8 mouse cellular contexts compared by ENCODE assay signal in the genomic region with DNA sequence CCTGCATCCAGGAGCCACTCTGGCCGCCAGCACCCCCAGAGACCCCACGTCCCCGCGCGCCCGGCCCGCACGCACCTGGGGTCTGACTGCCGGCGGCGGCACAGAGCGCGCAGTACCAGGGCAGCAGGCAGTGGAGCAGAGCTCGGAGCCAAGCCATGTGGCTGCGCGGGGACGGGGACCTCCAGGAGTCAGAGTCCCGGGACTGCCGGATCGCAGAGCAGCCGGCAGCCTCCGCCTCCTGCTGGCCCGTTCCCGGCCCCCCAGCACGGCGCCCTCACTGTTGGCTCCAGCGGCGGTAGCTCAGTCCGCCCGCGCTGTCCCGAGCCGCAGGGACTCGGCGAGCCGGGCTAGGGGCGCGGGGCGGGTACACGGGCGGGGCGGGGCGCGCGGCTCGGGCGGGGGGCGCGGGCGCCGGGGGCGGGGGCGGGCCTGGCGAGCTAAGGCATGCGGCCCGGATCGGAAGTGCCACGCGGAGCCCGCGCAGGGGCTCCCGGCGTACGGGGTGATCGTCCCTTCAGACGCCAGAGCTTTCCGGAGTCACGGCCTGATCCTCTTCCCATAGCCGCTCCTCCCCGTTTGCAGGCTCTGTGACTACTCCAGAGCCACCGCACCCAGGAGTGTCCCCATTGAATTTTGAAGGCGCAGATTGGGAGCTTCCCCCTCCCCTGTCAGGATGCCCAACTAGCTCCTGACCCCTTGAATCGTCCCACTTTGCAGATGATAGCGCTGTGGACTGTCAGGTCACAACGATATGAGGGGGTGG. TPM values are rescaled to one million over a fixed set of nuclear protein-coding genes. Genes with fewer than 3 reads are reported as not detected.
DNase-seq lines count a peak whose midpoint lies in the region; ATAC-seq and TF ChIP-seq lines count a peak whose summit lies in the region.
"Had no signal": no experiment of that assay in that cellular context is flagged by ENCODE, and none has a peak within 500 bp of the region (broad histone marks: within the 10 kb centered on the region; RNA-seq: fewer than 3 reads in every experiment).

Adamts14 (minus strand) TSS at position 358 of the 763 bp plus-strand sequence.

- peak within 1 kb of the TSS; percentile 25 for H3K4me3 ChIP-seq in thymus, adult 2 months (ENCODE audit: control insufficient read depth, insufficient read depth, low read length)
- H3K4me3 ChIP-seq in limb, embryonic 15.5 days: peak within 1 kb of the TSS; percentile 63
- H3K4me3 ChIP-seq in neural tube, embryonic 12.5 days: peak within 1 kb of the TSS; percentile 58
- H3K4me3 ChIP-seq: erythroblast, embryonic 14.5 days had no signal

- H3K36me3 ChIP-seq in thymus, adult 2 months (ENCODE audit: control insufficient read depth, insufficient read depth, low read length): no peaks in the 10 kb centered on the region
- H3K36me3 ChIP-seq in limb, embryonic 15.5 days: no peaks in the 10 kb centered on the region
- H3K36me3 ChIP-seq in neural tube, embryonic 12.5 days: no peaks in the 10 kb centered on the region

- intact Hi-C loops in heart, postnatal 10 days (cut with DNase I): loop anchor here (5.0 kb wide), 2 partner anchors 61 to 76 kb away; no protein-coding TSS in a partner anchor

- no peak within 1 kb of the TSS for H3K27ac ChIP-seq in thymus, adult 2 months (ENCODE audit: control insufficient read depth, insufficient read depth, low read length)
- peak within 1 kb of the TSS; percentile 84 for H3K27ac ChIP-seq in limb, embryonic 15.5 days
- H3K27ac ChIP-seq in neural tube, embryonic 12.5 days: no peak within 1 kb of the TSS

- no peak for TF ChIP-seq CTCF in thymus, adult 2 months (IDR thresholded peaks at IDR 0.05; ENCODE audit: borderline replicate concordance, control insufficient read depth, extremely low read depth, insufficient read depth, low read length, poor library complexity)

- H3K9me3 ChIP-seq in limb, embryonic 15.5 days: no peaks in the 10 kb centered on the region
- no peaks in the 10 kb centered on the region for H3K9me3 ChIP-seq in neural tube, embryonic 12.5 days

- DNase-seq in thymus, adult 2 months: peak; percentile 18
- no peak for DNase-seq in thymus, adult 18-20 months
- DNase-seq in embryo, embryonic 9.5 days (ENCODE audit: extremely low spot score): peak; percentile 63
- peak; percentile 56 for DNase-seq in heart, postnatal 10 days
- no peak for DNase-seq in right cerebral cortex, adult 18-20 months

- peaks cover 3% of the 10 kb centered on the region; the same call in 1 of the 2 replicates for H3K27me3 ChIP-seq in thymus, adult 2 months (ENCODE audit: control insufficient read depth, insufficient read depth, low read length)
- H3K27me3 ChIP-seq in limb, embryonic 15.5 days: no peaks in the 10 kb centered on the region
- peaks cover 24% of the 10 kb centered on the region for H3K27me3 ChIP-seq in neural tube, embryonic 12.5 days (replicated peaks)

- H3K9ac ChIP-seq in limb, embryonic 15.5 days: peak within 1 kb of the TSS; percentile 68
- H3K9ac ChIP-seq in neural tube, embryonic 12.5 days: peak within 1 kb of the TSS; percentile 70

- WGBS in thymus, adult 2 months: 3% methylated on average over 75 of the region's 75 CpGs
- under 1% methylated on average over 50 of the region's 75 CpGs for WGBS in limb, embryonic 15.5 days
- 1% methylated on average over 49 of the region's 75 CpGs for WGBS in neural tube, embryonic 12.5 days

- H3K4me2 ChIP-seq in limb, embryonic 15.5 days: peak within 1 kb of the TSS; percentile 93
- peak within 1 kb of the TSS; percentile 95 for H3K4me2 ChIP-seq in neural tube, embryonic 12.5 days (replicated peaks)

- no peak for TF ChIP-seq POLR2A in thymus, adult 2 months (IDR thresholded peaks at IDR 0.05; ENCODE audit: control insufficient read depth, extremely low read depth, insufficient read depth, low read length, poor library complexity)

- H3K4me1 ChIP-seq in thymus, adult 2 months (replicated peaks; ENCODE audit: control insufficient read depth, insufficient read depth, low read length): peaks cover 11% of the 10 kb centered on the region; the same call in 1 of the 2 replicates
- peaks cover 44% of the 10 kb centered on the region for H3K4me1 ChIP-seq in limb, embryonic 15.5 days
- H3K4me1 ChIP-seq in neural tube, embryonic 12.5 days: peaks cover 12% of the 10 kb centered on the region; the same call in 1 of the 2 replicates

- peak; percentile 62; the same call in 1 of the 2 replicates for ATAC-seq in limb, embryonic 15.5 days (ENCODE audit: insufficient number of reproducible peaks, low FRiP score, low TSS enrichment, low read depth)
- ATAC-seq in neural tube, embryonic 12.5 days (ENCODE audit: low FRiP score, low read depth): peak; percentile 66

RNA-seq across cellular contexts. Expression of gene Adamts14, which starts in this region (rescaled TPM):
- polyA plus RNA-seq in thymus, adult 2 months (2012; rRNA removed): 2.7 and 3.3 TPM in 2 replicates
- 1 to 10 TPM; 4.9 to 7.1 TPM for total RNA-seq in heart, postnatal 10 days (2021)
- polyA plus RNA-seq in limb, embryonic 15.5 days (2015; fragmentation: Nextera tagmentation; extraction: Ambion mirVana): 4.9 and 6.9 TPM in 2 replicates
- polyA plus RNA-seq in neural tube, embryonic 12.5 days (2016; fragmentation: Nextera tagmentation; extraction: Ambion mirVana): 0.43 and 0.46 TPM in 2 replicates
- polyA plus RNA-seq: erythroblast, embryonic 14.5 days had no signal

Comparison
In these comparisons a context has a peak if more than half of its experiments do, and no peak if none do; other contexts are left out.
1. DNase-seq: peak in thymus, adult 2 months (single experiment), embryo, embryonic 9.5 days (single experiment) and heart, postnatal 10 days (2 of 2); none in thymus, adult 18-20 months (0 of 2) and right cerebral cortex, adult 18-20 months (single experiment).
2. Peak in ATAC-seq, H3K4me3 ChIP-seq, H3K9ac ChIP-seq and H3K4me2 ChIP-seq in neural tube, embryonic 12.5 days; RNA of the gene not detected or under 1 TPM.
3. Peak in every context shown above with its lines, with median percentiles within 50 percentile points of each other: H3K4me3 ChIP-seq.